Mouse (Mus musculus): ENCODE measurements at regions not wholly inside any gene's neighbourhood (a gene's known extent, or its start where the extent isn't known, plus 50 kb on each side); places are given as distances from the start of the nearest gene placed in this dataset.

DNA sequence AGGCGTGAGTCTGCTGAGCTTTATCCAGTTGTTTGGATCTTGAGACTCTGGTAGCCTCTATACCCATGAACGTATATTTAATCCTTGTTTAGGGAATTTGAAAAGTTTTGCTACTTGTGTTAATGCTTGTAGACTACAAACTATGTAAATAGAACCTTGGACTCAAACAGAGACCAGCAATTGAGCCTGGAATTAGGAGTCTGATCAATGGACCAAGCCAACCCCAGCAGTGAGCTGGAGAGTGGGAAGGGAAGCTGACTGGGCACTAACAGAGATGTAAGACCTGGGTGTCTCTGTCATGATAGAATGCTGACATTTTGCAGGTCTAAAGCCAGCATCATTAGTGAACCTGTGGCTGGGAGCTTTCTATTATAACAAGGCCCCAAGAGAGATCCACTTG, 222.5 kb downstream of the Gm5447 start:
- no peak for ATAC-seq (ENCODE audit: low FRiP score, low TSS enrichment)
- Histone ChIP-seq H3K4me2 (replicated peaks; ENCODE audit: low read depth, low read length) (no peak overlapping the region), H3K36me3 (ENCODE audit: control insufficient read depth, insufficient read depth, low read length) (no peaks in the 10 kb centered on the region), H3K9me3 (ENCODE audit: control insufficient read depth, low read length) (no peaks in the 10 kb centered on the region), H3K27ac (ENCODE audit: low read depth, low read length) (no peak overlapping the region), H3K4me3 (ENCODE audit: low read length) (no peak overlapping the region), H3K27me3 (ENCODE audit: control insufficient read depth, insufficient read depth, low read length) (no peaks in the 10 kb centered on the region), H3K4me1 (ENCODE audit: control insufficient read depth, insufficient read depth, low read length) (no peaks in the 10 kb centered on the region), H3K9ac (ENCODE audit: low read depth, low read length) (no peak overlapping the region)
- 85% methylated on average over 2 of the region's 2 CpGs for WGBS

- no peaks in the 10 kb centered on the region for H3K27me3 ChIP-seq (ENCODE audit: control insufficient read depth, insufficient read depth, low read length)
- H3K27ac ChIP-seq (ENCODE audit: low read depth, low read length) = no peak overlapping the region
- H3K4me1 ChIP-seq (ENCODE audit: control insufficient read depth, insufficient read depth, low read length) = no peaks in the 10 kb centered on the region
- ATAC-seq (ENCODE audit: low FRiP score, low TSS enrichment) = no peak
- no peaks in the 10 kb centered on the region for H3K36me3 ChIP-seq (ENCODE audit: control insufficient read depth, insufficient read depth, low read length)
- no peaks in the 10 kb centered on the region for H3K9me3 ChIP-seq (ENCODE audit: control insufficient read depth, low read length)
- 79% methylated on average over 2 of the region's 2 CpGs for WGBS
- H3K4me2 ChIP-seq (replicated peaks; ENCODE audit: low read depth, low read length) = no peak overlapping the region
- no peak overlapping the region for H3K9ac ChIP-seq (ENCODE audit: low read depth, low read length)
- no peak overlapping the region for H3K4me3 ChIP-seq (ENCODE audit: low read length)
Observed at GRCm38 (mm10) chr13:31197593-31197992, 223.6 kb downstream of the Gm5447 start.

- Histone ChIP-seq H3K4me1 (ENCODE audit: control insufficient read depth, insufficient read depth, low read length) (no peaks in the 10 kb centered on the region), H3K36me3 (ENCODE audit: control insufficient read depth, insufficient read depth, low read length) (no peaks in the 10 kb centered on the region), H3K9ac (ENCODE audit: low read depth, low read length) (no peak overlapping the region), H3K4me3 (ENCODE audit: low read length) (no peak overlapping the region), H3K27ac (ENCODE audit: low read depth, low read length) (no peak overlapping the region), H3K4me2 (replicated peaks; ENCODE audit: low read depth, low read length) (no peak overlapping the region), H3K9me3 (ENCODE audit: control insufficient read depth, low read length) (no peaks in the 10 kb centered on the region), H3K27me3 (ENCODE audit: control insufficient read depth, insufficient read depth, low read length) (peaks cover 7% of the 10 kb centered on the region; the same call in 1 of the 2 replicates)
- 87% methylated on average over 1 of the region's 1 CpGs for WGBS
- no peak for ATAC-seq (ENCODE audit: low FRiP score, low TSS enrichment)
Observed at GRCm38 (mm10) chr13:31199384-31199783, 225.4 kb downstream of the Gm5447 start.

- ATAC-seq (ENCODE audit: low FRiP score, low TSS enrichment) = no peak
Observed at GRCm38 (mm10) chr13:31204068-31204467, 230.1 kb downstream of the Gm5447 start.

GRCm38 (mm10) chr13:31206381-31206780, 232.4 kb downstream of the Gm5447 start:
- Histone ChIP-seq H3K27me3 (ENCODE audit: control insufficient read depth, insufficient read depth, low read length) (peaks cover 17% of the 10 kb centered on the region; the same call in 1 of the 2 replicates), H3K4me1 (ENCODE audit: control insufficient read depth, insufficient read depth, low read length) (no peaks in the 10 kb centered on the region), H3K4me2 (replicated peaks; ENCODE audit: low read depth, low read length) (no peak overlapping the region), H3K36me3 (ENCODE audit: control insufficient read depth, insufficient read depth, low read length) (no peaks in the 10 kb centered on the region), H3K4me3 (ENCODE audit: low read length) (no peak overlapping the region), H3K9me3 (ENCODE audit: control insufficient read depth, low read length) (no peaks in the 10 kb centered on the region), H3K27ac (ENCODE audit: low read depth, low read length) (no peak overlapping the region), H3K9ac (ENCODE audit: low read depth, low read length) (no peak overlapping the region)
- 71% methylated on average over 5 of the region's 5 CpGs for WGBS
- no peak for ATAC-seq (ENCODE audit: low FRiP score, low TSS enrichment)

More at GRCm38 (mm10) chr13:31204068-31204467, 230.1 kb downstream of the Gm5447 start:
- WGBS = 50% methylated on average over 6 of the region's 6 CpGs
- H3K4me1 ChIP-seq (ENCODE audit: control insufficient read depth, insufficient read depth, low read length) = no peaks in the 10 kb centered on the region
- H3K36me3 ChIP-seq (ENCODE audit: control insufficient read depth, insufficient read depth, low read length) = no peaks in the 10 kb centered on the region
- no peaks in the 10 kb centered on the region for H3K9me3 ChIP-seq (ENCODE audit: control insufficient read depth, low read length)
- no peak overlapping the region for H3K4me3 ChIP-seq (ENCODE audit: low read length)
- H3K27ac ChIP-seq (ENCODE audit: low read depth, low read length) = no peak overlapping the region
- no peak overlapping the region for H3K4me2 ChIP-seq (replicated peaks; ENCODE audit: low read depth, low read length)
- peaks cover 17% of the 10 kb centered on the region; the same call in 1 of the 2 replicates for H3K27me3 ChIP-seq (ENCODE audit: control insufficient read depth, insufficient read depth, low read length)
- H3K9ac ChIP-seq (ENCODE audit: low read depth, low read length) = no peak overlapping the region

DNA sequence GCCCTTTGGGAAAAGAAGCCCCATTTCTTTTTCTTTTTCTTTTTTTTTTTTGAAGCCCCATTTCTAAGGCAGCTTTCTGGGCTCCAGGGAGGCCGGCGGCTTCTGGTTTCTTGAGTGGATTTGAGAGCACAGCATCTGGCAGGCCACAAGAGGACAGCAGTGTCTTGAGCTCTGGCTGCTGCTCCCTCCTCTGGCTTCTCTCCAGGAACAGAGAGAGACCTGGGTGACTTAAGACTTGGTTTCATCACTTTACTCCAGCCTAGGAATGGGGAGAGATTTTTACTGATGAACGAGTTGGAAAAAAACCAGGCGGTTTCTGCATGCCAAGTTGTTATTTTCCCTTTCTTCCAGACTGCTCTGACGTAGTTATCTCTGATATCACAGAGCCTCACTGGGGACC, 233.7 kb downstream of the Gm5447 start:
- no peak overlapping the region for H3K9ac ChIP-seq (ENCODE audit: low read depth, low read length)
- H3K4me2 ChIP-seq (replicated peaks; ENCODE audit: low read depth, low read length) = no peak overlapping the region
- H3K4me3 ChIP-seq (ENCODE audit: low read length) = no peak overlapping the region
- H3K27me3 ChIP-seq (ENCODE audit: control insufficient read depth, insufficient read depth, low read length) = peaks cover 17% of the 10 kb centered on the region; the same call in 1 of the 2 replicates
- no peak for ATAC-seq (ENCODE audit: low FRiP score, low TSS enrichment)
- no peaks in the 10 kb centered on the region for H3K9me3 ChIP-seq (ENCODE audit: control insufficient read depth, low read length)
- H3K27ac ChIP-seq (ENCODE audit: low read depth, low read length) = no peak overlapping the region
- no peaks in the 10 kb centered on the region for H3K4me1 ChIP-seq (ENCODE audit: control insufficient read depth, insufficient read depth, low read length)
- H3K36me3 ChIP-seq (ENCODE audit: control insufficient read depth, insufficient read depth, low read length) = no peaks in the 10 kb centered on the region
- WGBS = 52% methylated on average over 5 of the region's 5 CpGs

DNA sequence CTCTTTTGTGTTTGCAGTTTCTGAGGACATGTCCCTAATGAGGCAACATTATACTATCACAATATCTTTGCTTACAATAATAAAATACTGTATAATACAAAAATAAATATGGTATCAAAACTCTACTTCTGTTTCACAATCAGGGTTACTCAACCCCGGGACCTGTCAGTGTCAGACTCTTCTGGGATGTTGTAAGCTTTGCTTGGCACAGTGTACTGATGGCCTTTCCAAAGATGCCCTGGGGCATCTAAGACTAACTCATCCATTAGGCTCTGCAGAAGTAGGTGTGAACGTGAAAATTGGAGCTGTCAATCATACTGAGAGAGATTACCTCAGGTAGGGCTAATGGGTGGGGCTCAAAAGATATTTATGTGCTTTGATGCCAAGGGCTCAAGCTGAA, 249.0 kb downstream of the Gm5447 start:
- Histone ChIP-seq H3K4me3 (ENCODE audit: low read length) (no peak overlapping the region), H3K27me3 (ENCODE audit: control insufficient read depth, insufficient read depth, low read length) (no peaks in the 10 kb centered on the region), H3K9me3 (ENCODE audit: control insufficient read depth, low read length) (no peaks in the 10 kb centered on the region), H3K36me3 (ENCODE audit: control insufficient read depth, insufficient read depth, low read length) (no peaks in the 10 kb centered on the region), H3K27ac (ENCODE audit: low read depth, low read length) (no peak overlapping the region), H3K4me1 (ENCODE audit: control insufficient read depth, insufficient read depth, low read length) (no peaks in the 10 kb centered on the region), H3K4me2 (replicated peaks; ENCODE audit: low read depth, low read length) (no peak overlapping the region), H3K9ac (ENCODE audit: low read depth, low read length) (no peak overlapping the region)
- 78% methylated on average over 2 of the region's 2 CpGs for WGBS
- no peak for ATAC-seq (ENCODE audit: low FRiP score, low TSS enrichment)

DNA sequence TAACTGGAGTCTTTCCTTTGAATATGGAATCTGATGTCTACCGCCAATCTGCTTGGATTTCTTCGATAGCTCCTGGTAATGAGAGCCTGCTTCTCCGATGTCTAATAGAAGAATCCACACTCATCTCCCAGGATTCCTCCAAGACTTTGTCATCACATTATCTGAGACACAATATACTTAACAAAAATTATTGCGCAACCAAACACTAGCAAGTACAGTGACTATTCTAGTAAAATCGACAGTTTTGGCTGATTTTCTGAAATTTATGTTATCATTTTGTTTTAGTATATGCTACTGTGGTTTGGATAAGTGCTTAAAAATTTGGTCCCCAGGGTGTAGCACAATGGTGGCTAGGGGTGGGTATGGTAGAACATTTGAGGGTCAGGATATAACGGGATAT, 266.5 kb downstream of the Gm5447 start:
- peaks cover 3% of the 10 kb centered on the region; the same call in 1 of the 2 replicates for H3K9me3 ChIP-seq (ENCODE audit: control insufficient read depth, low read length)
- H3K36me3 ChIP-seq (ENCODE audit: control insufficient read depth, insufficient read depth, low read length) = no peaks in the 10 kb centered on the region
- no peaks in the 10 kb centered on the region for H3K27me3 ChIP-seq (ENCODE audit: control insufficient read depth, insufficient read depth, low read length)
- H3K9ac ChIP-seq (ENCODE audit: low read depth, low read length) = no peak overlapping the region
- WGBS = 95% methylated on average over 6 of the region's 6 CpGs
- H3K27ac ChIP-seq (ENCODE audit: low read depth, low read length) = no peak overlapping the region
- no peak for ATAC-seq (ENCODE audit: low FRiP score, low TSS enrichment)
- H3K4me2 ChIP-seq (replicated peaks; ENCODE audit: low read depth, low read length) = no peak overlapping the region
- H3K4me3 ChIP-seq (ENCODE audit: low read length) = no peak overlapping the region
- H3K4me1 ChIP-seq (ENCODE audit: control insufficient read depth, insufficient read depth, low read length) = no peaks in the 10 kb centered on the region

GRCm38 (mm10) chr13:31248996-31249395, 275.0 kb downstream of the Gm5447 start:
- no peak for ATAC-seq (ENCODE audit: low FRiP score, low TSS enrichment)
- no peaks in the 10 kb centered on the region for H3K27me3 ChIP-seq (ENCODE audit: control insufficient read depth, insufficient read depth, low read length)
- no peaks in the 10 kb centered on the region for H3K4me1 ChIP-seq (ENCODE audit: control insufficient read depth, insufficient read depth, low read length)
- H3K4me3 ChIP-seq (ENCODE audit: low read length) = no peak overlapping the region
- no peaks in the 10 kb centered on the region for H3K9me3 ChIP-seq (ENCODE audit: control insufficient read depth, low read length)
- 95% methylated on average over 3 of the region's 3 CpGs for WGBS
- H3K27ac ChIP-seq (ENCODE audit: low read depth, low read length) = no peak overlapping the region
- H3K36me3 ChIP-seq (ENCODE audit: control insufficient read depth, insufficient read depth, low read length) = no peaks in the 10 kb centered on the region
- no peak overlapping the region for H3K4me2 ChIP-seq (replicated peaks; ENCODE audit: low read depth, low read length)
- H3K9ac ChIP-seq (ENCODE audit: low read depth, low read length) = no peak overlapping the region
